Mouse (Mus musculus) CD4-positive naive resting alpha-beta T cell, adult 76 days (primary cell): ENCODE measurements around the gene Cga. TPM values are rescaled to one million over a fixed set of nuclear protein-coding genes. Genes with fewer than 3 reads are reported as not detected.

Experiments used
- total RNA-seq: library from RNA; stranded (reverse); gene quantifications from one replicate; pipeline ENCODE4 v1.2.4, GENCODE M21; 2023

The Cga gene
- not detected for total RNA-seq

GRCm38 (mm10) chr4:34893479-34893878 lies at the start of gene Cga:
Gene Cga, plus strand, starts transcription at chr4:34893779.

GRCm38 (mm10) chr4:34882818-34883217 lies 10.8 kb upstream of the Cga start, which contains the start of gene Zfp292:
Gene Zfp292, minus strand, starts transcription at chr4:34882960.

Other genes starting within 250 kb of the Cga start
- gene Slc35a1, start 206.3 kb upstream of the Cga start, total RNA-seq, result 13.5 TPM
- not detected for gene Cfap206, start 163.6 kb upstream of the Cga start, total RNA-seq
- gene Gm136, start 137.5 kb upstream of the Cga start, total RNA-seq, result not detected
- gene Smim8, start 115.4 kb upstream of the Cga start, total RNA-seq, result 14.4 TPM
- gene Zfp292, start 10.8 kb upstream of the Cga start, total RNA-seq, result 73.2 TPM